Mouse (Mus musculus): ENCODE results near the gene Ehd1. TPM values are rescaled to one million over a fixed set of nuclear protein-coding genes. Genes with fewer than 3 reads are reported as not detected.

Ehd1 gene
- total and polyA plus RNA-seq, 3 experiments = 65.9 to 105 TPM; not detected in 1

DNA sequence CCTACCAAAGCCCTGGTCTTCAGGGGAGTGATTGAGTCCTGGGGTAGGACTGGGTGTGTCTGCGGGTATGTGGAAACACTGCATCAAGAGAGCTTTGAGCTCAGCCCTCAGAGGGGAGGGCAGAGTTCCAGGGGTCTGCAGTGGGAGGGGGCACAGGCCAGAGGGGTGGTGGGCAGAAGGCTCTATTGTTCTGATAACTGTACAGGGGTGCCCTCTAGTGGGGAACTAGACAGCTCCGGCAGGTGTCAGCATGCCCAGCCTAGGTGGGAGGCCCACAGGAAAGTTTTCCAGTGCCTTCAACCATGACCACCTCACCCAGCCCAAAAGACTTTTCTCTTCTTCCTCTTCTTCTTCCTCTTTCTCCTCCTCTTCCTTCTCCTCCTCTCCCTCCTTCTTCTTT is 16.1 kb upstream of the Ehd1 start:
- Histone ChIP-seq H3K27me3 (ENCODE audit: control insufficient read depth in 1 of 2, insufficient read depth in 2 of 2, low read length in 2 of 2) (no peaks in the 10 kb centered on the region), H3K9me3 (replicated peaks; ENCODE audit: insufficient read depth, low read length) (no peaks in the 10 kb centered on the region), H3K4me3 (ENCODE audit: control insufficient read depth in 1 of 2, insufficient read depth in 1 of 2, low read depth in 2 of 2, low read length in 2 of 2) (no peak overlapping the region), H3K4me1 (ENCODE audit: control insufficient read depth in 1 of 2, insufficient read depth in 2 of 2, low read length in 2 of 2) (no peaks in the 10 kb centered on the region), H3K27ac (ENCODE audit: control insufficient read depth, low read depth, low read length) (no peak overlapping the region), H3K9ac (ENCODE audit: control insufficient read depth, low read depth, low read length, poor library complexity, severe bottlenecking) (no peak overlapping the region), H3K79me2 (ENCODE audit: control insufficient read depth, insufficient read depth, low read length, poor library complexity) (no peaks in the 10 kb centered on the region), H3K36me3 (ENCODE audit: control insufficient read depth in 1 of 2, insufficient read depth in 2 of 2, low read length in 2 of 2) (peaks cover 0 to 2% of the 10 kb centered on the region in 2 experiments; a peak in 1 of 4 replicates)
- DNase-seq (ENCODE audit: low read depth, low spot score) = peak; percentile 41
- TF ChIP-seq CTCF (IDR thresholded peaks at IDR 0.05 in 2 of 3, conservative IDR thresholded peaks at IDR 0.05 in 1 of 3; ENCODE audit: control insufficient read depth in 1 of 3, insufficient read depth in 1 of 3, low read depth in 2 of 3, low read length in 3 of 3, poor library complexity in 1 of 3, severe bottlenecking in 1 of 3) (peak in 2 of 3 experiments; percentile 66 to 75; a peak in 4 of 6 replicates), ZC3H11A (IDR thresholded peaks at IDR 0.05; ENCODE audit: low read depth, low read length) (peak; percentile 29), SMC3 (IDR thresholded peaks at IDR 0.05; ENCODE audit: low read depth, low read length) (peak; percentile 51), EP300 (IDR thresholded peaks at IDR 0.05; ENCODE audit: low read depth in 1 of 2, low read length in 2 of 2) (no peak), POLR2A (IDR thresholded peaks at IDR 0.05; ENCODE audit: control insufficient read depth in 1 of 2, insufficient read depth in 1 of 2, low read depth in 1 of 2, low read length in 2 of 2, poor library complexity in 1 of 2) (no peak), RAD21 (IDR thresholded peaks at IDR 0.05; ENCODE audit: low read depth, low read length) (peak; percentile 52), CHD1 (IDR thresholded peaks at IDR 0.05; ENCODE audit: low read depth, low read length) (no peak)

- Histone ChIP-seq H3K79me2 (ENCODE audit: control insufficient read depth, insufficient read depth, low read length, poor library complexity) (no peaks in the 10 kb centered on the region), H3K27ac (ENCODE audit: control insufficient read depth, low read depth, low read length) (no peak overlapping the region), H3K4me1 (ENCODE audit: control insufficient read depth in 1 of 2, insufficient read depth in 2 of 2, low read length in 2 of 2) (no peaks in the 10 kb centered on the region), H3K36me3 (ENCODE audit: control insufficient read depth in 1 of 2, insufficient read depth in 2 of 2, low read length in 2 of 2) (peaks cover 0 to 2% of the 10 kb centered on the region in 2 experiments; a peak in 1 of 4 replicates), H3K9ac (ENCODE audit: control insufficient read depth, low read depth, low read length, poor library complexity, severe bottlenecking) (no peak overlapping the region), H3K27me3 (ENCODE audit: control insufficient read depth in 1 of 2, insufficient read depth in 2 of 2, low read length in 2 of 2) (no peaks in the 10 kb centered on the region), H3K9me3 (replicated peaks; ENCODE audit: insufficient read depth, low read length) (no peaks in the 10 kb centered on the region), H3K4me3 (ENCODE audit: control insufficient read depth in 1 of 2, insufficient read depth in 1 of 2, low read depth in 2 of 2, low read length in 2 of 2) (no peak overlapping the region)
- peak; percentile 50 to 58 (median 57) for TF ChIP-seq CTCF (IDR thresholded peaks at IDR 0.05 in 2 of 3, conservative IDR thresholded peaks at IDR 0.05 in 1 of 3; ENCODE audit: control insufficient read depth in 1 of 3, insufficient read depth in 1 of 3, low read depth in 2 of 3, low read length in 3 of 3, poor library complexity in 1 of 3, severe bottlenecking in 1 of 3)
- TF ChIP-seq MAFK (IDR thresholded peaks at IDR 0.05; ENCODE audit: borderline replicate concordance, low read depth, low read length) = no peak
- TF ChIP-seq EP300 (IDR thresholded peaks at IDR 0.05; ENCODE audit: low read depth in 1 of 2, low read length in 2 of 2) = no peak
- no peak for TF ChIP-seq ETS1 (IDR thresholded peaks at IDR 0.05; ENCODE audit: low read depth, low read length)
- no peak for TF ChIP-seq USF1 (IDR thresholded peaks at IDR 0.05; ENCODE audit: low read depth, low read length)
- TF ChIP-seq RAD21 (IDR thresholded peaks at IDR 0.05; ENCODE audit: low read depth, low read length) = peak; percentile 41
- TF ChIP-seq UBTF (IDR thresholded peaks at IDR 0.05; ENCODE audit: borderline replicate concordance, insufficient read depth, low read depth, low read length) = no peak
- TF ChIP-seq ZMIZ1 (IDR thresholded peaks at IDR 0.05; ENCODE audit: low read depth, low read length) = no peak
- no peak for TF ChIP-seq BHLHE40 (IDR thresholded peaks at IDR 0.05; ENCODE audit: borderline replicate concordance, low read depth, low read length)
- TF ChIP-seq SMC3 (IDR thresholded peaks at IDR 0.05; ENCODE audit: low read depth, low read length) = peak; percentile 48
- no peak for TF ChIP-seq POLR2AphosphoS5 (IDR thresholded peaks at IDR 0.05; ENCODE audit: borderline replicate concordance, low read depth, low read length)
- no peak for TF ChIP-seq POLR2A (IDR thresholded peaks at IDR 0.05; ENCODE audit: control insufficient read depth in 1 of 2, insufficient read depth in 1 of 2, low read depth in 1 of 2, low read length in 2 of 2, poor library complexity in 1 of 2)
- no peak for TF ChIP-seq MYB (IDR thresholded peaks at IDR 0.05; ENCODE audit: low read depth, low read length)
- TF ChIP-seq MXI1 (IDR thresholded peaks at IDR 0.05; ENCODE audit: low read depth, low read length) = no peak
- no peak for TF ChIP-seq SIN3A (IDR thresholded peaks at IDR 0.05; ENCODE audit: low read length)
- no peak for TF ChIP-seq ZKSCAN1 (IDR thresholded peaks at IDR 0.05; ENCODE audit: low read depth, low read length)
- no peak for TF ChIP-seq ZC3H11A (IDR thresholded peaks at IDR 0.05; ENCODE audit: low read depth, low read length)
- TF ChIP-seq TBP (IDR thresholded peaks at IDR 0.05; ENCODE audit: low read depth, low read length) = no peak
- TF ChIP-seq TCF12 (IDR thresholded peaks at IDR 0.05; ENCODE audit: low read depth, low read length) = no peak
- no peak for TF ChIP-seq CHD1 (IDR thresholded peaks at IDR 0.05; ENCODE audit: low read depth, low read length)
- TF ChIP-seq E2F4 (IDR thresholded peaks at IDR 0.05; ENCODE audit: borderline replicate concordance, low read depth, low read length) = no peak
- peak; percentile 41 for DNase-seq (ENCODE audit: low read depth, low spot score)
Observed at GRCm38 (mm10) chr19:6260946-6261345, 15.6 kb upstream of the Ehd1 start.
